Mouse (Mus musculus): ENCODE data around the gene Fam166b. TPM values are rescaled to one million over a fixed set of nuclear protein-coding genes. Genes with fewer than 3 reads are reported as not detected.

Fam166b gene
- polyA plus RNA-seq, 1 experiment from 2014 or later: 0.12 TPM

DNA sequence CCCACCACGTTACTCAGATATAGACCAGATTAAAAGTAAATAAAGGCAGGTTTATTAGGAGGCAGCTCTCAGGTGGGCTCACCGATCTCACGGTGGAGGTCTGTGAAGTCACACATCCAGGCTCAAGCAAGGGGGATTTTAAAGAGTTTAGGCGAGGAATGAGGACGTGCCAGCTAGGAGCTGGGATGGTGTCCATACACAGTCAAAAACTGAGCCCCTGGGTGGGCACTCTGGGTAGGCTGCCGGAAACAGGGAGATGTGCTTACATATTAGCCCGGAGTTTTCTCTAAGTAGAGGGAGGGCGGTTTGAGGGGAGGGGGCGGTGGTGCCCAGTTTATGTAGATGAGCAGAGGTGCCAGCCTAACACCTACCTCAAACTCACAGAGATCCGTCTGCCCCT, 48.0 kb downstream of the Fam166b start:
- DNase-seq (ENCODE audit: low spot score) (no peak), ATAC-seq (ENCODE audit: low FRiP score, low TSS enrichment) (no peak)
- WGBS: 24% methylated on average over 10 of the region's 10 CpGs
- Histone ChIP-seq H3K27me3 (ENCODE audit: control insufficient read depth, insufficient read depth, low read length) (no peaks in the 10 kb centered on the region), H3K4me1 (replicated peaks; ENCODE audit: control insufficient read depth, insufficient read depth) (peaks cover 4% of the 10 kb centered on the region; the same call in 1 of the 2 replicates), H3K27ac (replicated peaks) (peak overlapping the region; percentile 95), H3K4me2 (replicated peaks; ENCODE audit: low read depth) (peak overlapping the region; percentile 77), H3K36me3 (ENCODE audit: control insufficient read depth, insufficient read depth, low read length) (no peaks in the 10 kb centered on the region), H3K9ac (ENCODE audit: low read length) (peak overlapping the region; percentile 93), H3K4me3 (ENCODE audit: low read depth, low read length) (peak overlapping the region; percentile 76), H3K9me3 (ENCODE audit: control insufficient read depth, low read length) (no peaks in the 10 kb centered on the region)
- no peak for TF ChIP-seq CTCF (IDR thresholded peaks at IDR 0.05; ENCODE audit: low read depth)
- TF ChIP-seq EP300 (optimal IDR thresholded peaks at IDR 0.05): no peak

DNA sequence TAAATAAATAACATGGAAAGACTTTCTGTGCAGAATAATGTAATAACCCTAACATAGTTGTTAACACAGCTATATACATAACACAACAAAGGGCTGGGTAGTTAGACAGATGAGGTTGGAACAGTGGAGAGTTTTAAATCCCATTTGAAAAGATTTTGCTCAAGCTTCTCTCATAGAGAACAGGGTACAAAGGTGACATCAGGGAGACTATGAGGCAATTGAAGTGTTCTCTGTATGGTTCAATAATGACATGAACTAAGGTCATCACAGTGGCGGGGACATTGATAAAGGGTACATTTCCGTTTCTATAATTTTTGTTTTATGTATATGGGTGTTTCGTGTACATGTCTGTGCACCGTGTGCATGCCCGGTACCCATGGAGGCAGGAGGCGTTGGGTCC, 49.3 kb downstream of the Fam166b start:
- no peaks in the 10 kb centered on the region for H3K36me3 ChIP-seq (ENCODE audit: control insufficient read depth, insufficient read depth, low read length)
- peaks cover 4% of the 10 kb centered on the region; the same call in 1 of the 2 replicates for H3K4me1 ChIP-seq (replicated peaks; ENCODE audit: control insufficient read depth, insufficient read depth)
- H3K9me3 ChIP-seq (ENCODE audit: control insufficient read depth, low read length): no peaks in the 10 kb centered on the region
- TF ChIP-seq CTCF (IDR thresholded peaks at IDR 0.05; ENCODE audit: low read depth) (no peak), EP300 (optimal IDR thresholded peaks at IDR 0.05) (no peak)
- no peak overlapping the region for H3K4me2 ChIP-seq (replicated peaks; ENCODE audit: low read depth)
- ATAC-seq (ENCODE audit: low FRiP score, low TSS enrichment) (no peak), DNase-seq (ENCODE audit: low spot score) (no peak)
- no peak overlapping the region for H3K4me3 ChIP-seq (ENCODE audit: low read depth, low read length)
- no peak overlapping the region for H3K27ac ChIP-seq (replicated peaks)
- H3K9ac ChIP-seq (ENCODE audit: low read length): no peak overlapping the region
- no peaks in the 10 kb centered on the region for H3K27me3 ChIP-seq (ENCODE audit: control insufficient read depth, insufficient read depth, low read length)
- WGBS: 92% methylated on average over 6 of the region's 6 CpGs

Other genes with a start within 250 kb of the Fam166b start
- gene Atp8b5, start 162.0 kb downstream of the Fam166b start, polyA plus RNA-seq (2015; fragmentation: Nextera tagmentation; extraction: Ambion mirVana): 0.23 and 0.41 TPM in 2 replicates
- 10.7 and 11.5 TPM in 2 replicates for gene Rusc2, start 47.2 kb downstream of the Fam166b start, polyA plus RNA-seq (2015; fragmentation: Nextera tagmentation; extraction: Ambion mirVana)
- 4.7 TPM in 2 replicates for gene Tesk1, start 12.8 kb upstream of the Fam166b start, polyA plus RNA-seq (2015; fragmentation: Nextera tagmentation; extraction: Ambion mirVana)
- 2.8 and 3.2 TPM in 2 replicates for gene Cd72, start 25.5 kb upstream of the Fam166b start, polyA plus RNA-seq (2015; fragmentation: Nextera tagmentation; extraction: Ambion mirVana)
- gene Sit1, start 54.6 kb upstream of the Fam166b start, polyA plus RNA-seq (2015; fragmentation: Nextera tagmentation; extraction: Ambion mirVana): not detected in 2 replicates
- 118 and 120 TPM in 2 replicates for gene Ccdc107, start 63.8 kb upstream of the Fam166b start, polyA plus RNA-seq (2015; fragmentation: Nextera tagmentation; extraction: Ambion mirVana)
- 10.7 and 11.8 TPM in 2 replicates for gene Arhgef39, start 70.6 kb upstream of the Fam166b start, polyA plus RNA-seq (2015; fragmentation: Nextera tagmentation; extraction: Ambion mirVana)
- gene Car9, start 77.8 kb upstream of the Fam166b start, polyA plus RNA-seq (2015; fragmentation: Nextera tagmentation; extraction: Ambion mirVana): 2.6 and 3.1 TPM in 2 replicates
- 2,018 and 2,237 TPM in 2 replicates for gene Tpm2, start 94.6 kb upstream of the Fam166b start, polyA plus RNA-seq (2015; fragmentation: Nextera tagmentation; extraction: Ambion mirVana)
- gene Creb3, start 133.2 kb upstream of the Fam166b start, polyA plus RNA-seq (2015; fragmentation: Nextera tagmentation; extraction: Ambion mirVana): 85.6 and 89.2 TPM in 2 replicates
- 42.7 and 60.3 TPM in 2 replicates for gene Tln1, start 133.6 kb upstream of the Fam166b start, polyA plus RNA-seq (2015; fragmentation: Nextera tagmentation; extraction: Ambion mirVana)
- 11.7 and 13.0 TPM in 2 replicates for gene Rgp1, start 149.6 kb upstream of the Fam166b start, polyA plus RNA-seq (2015; fragmentation: Nextera tagmentation; extraction: Ambion mirVana)
- gene Gba2, start 149.7 kb upstream of the Fam166b start, polyA plus RNA-seq (2015; fragmentation: Nextera tagmentation; extraction: Ambion mirVana): 25.0 and 26.1 TPM in 2 replicates
- 0.25 and 0.34 TPM in 2 replicates for gene Msmp, start 155.4 kb upstream of the Fam166b start, polyA plus RNA-seq (2015; fragmentation: Nextera tagmentation; extraction: Ambion mirVana)
- gene Npr2, start 202.8 kb upstream of the Fam166b start, polyA plus RNA-seq (2015; fragmentation: Nextera tagmentation; extraction: Ambion mirVana): 4.8 and 6.7 TPM in 2 replicates
- 0.23 and 0.38 TPM in 2 replicates for gene Spag8, start 224.5 kb upstream of the Fam166b start, polyA plus RNA-seq (2015; fragmentation: Nextera tagmentation; extraction: Ambion mirVana)
- gene Hint2, start 227.3 kb upstream of the Fam166b start, polyA plus RNA-seq (2015; fragmentation: Nextera tagmentation; extraction: Ambion mirVana): 150 and 152 TPM in 2 replicates
- gene Tmem8b, start 239.8 kb upstream of the Fam166b start, polyA plus RNA-seq (2015; fragmentation: Nextera tagmentation; extraction: Ambion mirVana): 2.0 and 2.4 TPM in 2 replicates
- 3.1 and 3.6 TPM in 2 replicates for gene Fam221b, start 240.0 kb upstream of the Fam166b start, polyA plus RNA-seq (2015; fragmentation: Nextera tagmentation; extraction: Ambion mirVana)

Measured in stomach, postnatal 0 days (tissue).